Mouse (Mus musculus): ENCODE results near the gene Zbtb11.

Zbtb11 gene

GRCm38 (mm10) chr16:55970416-55970815 is 3.3 kb upstream of the Zbtb11 start:
- no peak for DNase-seq (ENCODE audit: low read depth)

DNA sequence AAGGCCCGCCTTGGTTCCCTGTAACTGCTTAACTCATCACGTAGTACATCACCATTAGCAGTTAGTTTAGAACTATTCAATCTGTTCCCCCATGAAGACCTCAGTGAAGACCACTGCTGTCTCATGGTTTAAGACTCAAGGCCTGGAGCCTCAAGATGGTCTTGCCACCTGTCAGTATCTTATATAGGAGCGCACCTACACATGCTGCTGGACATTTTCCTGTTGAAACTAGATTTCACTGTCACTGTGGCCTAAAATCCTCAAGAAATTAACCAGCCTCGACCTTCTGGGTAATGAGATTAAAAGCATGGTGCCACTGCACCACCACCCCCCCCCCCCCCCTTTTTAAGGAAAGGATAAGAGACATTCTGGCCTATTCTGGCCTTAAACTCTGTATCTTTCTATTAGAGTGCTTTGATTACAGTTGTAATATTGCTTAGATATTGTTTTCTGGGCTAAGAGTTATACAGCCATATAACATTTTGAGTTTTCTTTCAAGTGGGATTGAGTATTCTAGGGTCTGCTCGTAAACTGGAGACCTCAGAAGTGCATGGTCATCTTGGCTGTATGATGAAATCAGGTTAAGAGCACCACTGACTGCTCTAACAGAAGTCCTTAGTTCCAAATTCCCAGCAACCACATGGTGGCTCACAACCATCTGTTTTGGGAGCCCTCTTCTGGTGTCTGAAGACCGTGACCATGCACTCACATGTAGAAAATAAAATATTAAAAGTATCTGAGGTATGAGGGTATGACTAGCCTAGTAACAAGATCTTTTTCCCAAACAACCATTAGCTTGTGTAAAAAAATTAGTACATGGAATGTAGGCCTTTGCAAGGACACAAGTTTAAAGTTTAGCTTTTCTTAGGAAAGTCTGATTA is 1.7 kb upstream of the Zbtb11 start:
- no peak for DNase-seq (ENCODE audit: low read depth)

GRCm38 (mm10) chr16:55972626-55973201 is 969 bp upstream of the Zbtb11 start:
- DNase-seq (ENCODE audit: low read depth) = no peak

GRCm38 (mm10) chr16:55974256-55974902 is 696 bp downstream of the Zbtb11 start:
- DNase-seq (ENCODE audit: low read depth) = peak; percentile 88

- peak; percentile 69 for DNase-seq (ENCODE audit: low read depth)
These were observed 1.2 kb downstream of the Zbtb11 start for GRCm38 (mm10) chr16:55974903-55975285.

- DNase-seq (ENCODE audit: low read depth) = no peak
These were observed 12.3 kb downstream of the Zbtb11 start for GRCm38 (mm10) chr16:55986001-55986400.

- no peak for DNase-seq (ENCODE audit: low read depth)
These were observed 16.6 kb downstream of the Zbtb11 start for GRCm38 (mm10) chr16:55990311-55990710.

DNA sequence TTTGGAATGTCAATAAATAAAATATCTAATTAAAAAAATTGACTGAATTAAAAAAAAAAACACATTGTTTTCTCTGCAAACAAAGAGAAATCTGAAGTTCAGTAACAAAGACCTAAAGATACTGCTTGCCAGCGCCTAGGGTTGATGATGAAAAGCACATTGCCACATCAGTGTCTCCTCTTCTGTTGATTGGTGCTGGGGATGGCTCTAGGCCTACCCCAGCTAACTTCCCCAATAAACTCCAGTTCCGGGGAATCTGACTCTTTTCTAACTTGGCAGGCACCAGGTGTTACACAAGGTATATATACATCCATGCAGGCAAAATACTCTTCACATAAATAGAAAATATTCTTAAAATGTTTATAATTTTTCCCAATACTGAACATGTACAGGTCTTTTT is 20.6 kb downstream of the Zbtb11 start:
- DNase-seq (ENCODE audit: low read depth) = no peak

DNA sequence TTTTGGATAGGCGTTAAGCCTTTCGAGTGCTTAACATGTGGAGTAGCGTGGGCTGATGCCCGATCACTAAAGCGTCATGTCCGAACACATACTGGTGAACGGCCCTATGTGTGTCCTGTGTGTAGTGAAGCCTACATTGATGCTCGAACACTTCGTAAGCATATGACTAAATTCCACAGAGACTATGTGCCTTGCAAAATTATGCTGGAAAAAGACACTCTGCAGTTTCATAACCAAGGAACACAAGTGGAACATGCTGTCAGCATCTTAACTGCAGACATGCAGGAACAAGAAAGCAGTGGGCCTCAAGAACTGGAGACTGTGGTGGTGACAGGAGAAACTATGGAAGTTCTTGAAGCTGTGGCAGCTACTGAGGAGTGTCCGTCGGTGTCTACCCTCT is 33.1 kb downstream of the Zbtb11 start:
- DNase-seq (ENCODE audit: low read depth) = no peak

- DNase-seq (ENCODE audit: low read depth) = no peak
These were observed 35.2 kb downstream of the Zbtb11 start for GRCm38 (mm10) chr16:56008862-56009261.

DNA sequence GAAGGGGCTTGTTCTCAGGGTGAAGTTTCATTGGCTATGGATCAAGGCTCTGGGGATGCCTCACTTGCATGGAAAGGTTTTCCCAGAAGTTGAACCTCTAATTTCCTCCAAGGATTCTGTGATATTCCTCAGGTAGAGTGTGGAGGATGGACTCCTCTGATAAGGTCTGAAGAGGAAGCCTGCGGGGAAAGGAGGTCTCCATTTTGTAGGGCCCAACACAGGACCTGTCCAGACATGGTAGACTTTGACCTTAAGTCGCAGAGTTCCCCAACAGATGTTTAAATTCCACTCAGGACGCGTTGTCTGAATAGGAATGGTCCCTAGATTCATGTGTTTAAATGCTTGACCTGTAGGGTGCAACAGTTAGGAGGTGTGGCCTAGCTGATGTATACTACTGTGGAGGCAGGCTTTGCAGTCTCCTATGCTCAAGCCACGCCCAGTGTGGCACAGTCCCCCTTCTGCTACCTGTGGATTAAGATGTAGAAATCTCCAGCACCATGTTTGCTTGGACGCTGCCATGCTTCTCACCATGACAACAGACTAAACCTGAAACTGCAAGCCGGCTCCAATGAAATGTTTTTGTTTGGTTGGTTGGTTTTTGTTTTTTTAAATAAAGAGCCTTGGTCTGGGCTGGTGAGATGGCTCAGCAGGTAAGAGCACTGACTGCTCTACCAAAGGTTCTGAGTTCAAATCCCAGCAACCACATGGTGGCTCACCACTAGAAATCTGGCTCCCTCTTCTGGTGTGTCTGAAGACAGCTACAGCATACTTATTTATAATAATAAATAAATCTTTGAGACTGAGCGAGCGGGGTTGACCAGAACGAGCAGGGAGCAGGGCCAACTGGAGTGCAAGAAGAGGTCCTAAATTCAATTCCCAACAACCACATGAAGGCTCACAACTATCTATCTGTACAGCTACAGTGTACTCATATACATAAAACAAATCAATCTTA is 39.4 kb downstream of the Zbtb11 start:
- no peak for DNase-seq (ENCODE audit: low read depth)

GRCm38 (mm10) chr16:56014076-56014475 is 40.4 kb downstream of the Zbtb11 start:
- DNase-seq (ENCODE audit: low read depth) = no peak

- DNase-seq (ENCODE audit: low read depth) = no peak
These were observed 46.0 kb downstream of the Zbtb11 start for GRCm38 (mm10) chr16:56019660-56020059.

GRCm38 (mm10) chr16:56027854-56028629 is 54.4 kb downstream of the Zbtb11 start:
- DNase-seq (ENCODE audit: low read depth) = no peak

DNA sequence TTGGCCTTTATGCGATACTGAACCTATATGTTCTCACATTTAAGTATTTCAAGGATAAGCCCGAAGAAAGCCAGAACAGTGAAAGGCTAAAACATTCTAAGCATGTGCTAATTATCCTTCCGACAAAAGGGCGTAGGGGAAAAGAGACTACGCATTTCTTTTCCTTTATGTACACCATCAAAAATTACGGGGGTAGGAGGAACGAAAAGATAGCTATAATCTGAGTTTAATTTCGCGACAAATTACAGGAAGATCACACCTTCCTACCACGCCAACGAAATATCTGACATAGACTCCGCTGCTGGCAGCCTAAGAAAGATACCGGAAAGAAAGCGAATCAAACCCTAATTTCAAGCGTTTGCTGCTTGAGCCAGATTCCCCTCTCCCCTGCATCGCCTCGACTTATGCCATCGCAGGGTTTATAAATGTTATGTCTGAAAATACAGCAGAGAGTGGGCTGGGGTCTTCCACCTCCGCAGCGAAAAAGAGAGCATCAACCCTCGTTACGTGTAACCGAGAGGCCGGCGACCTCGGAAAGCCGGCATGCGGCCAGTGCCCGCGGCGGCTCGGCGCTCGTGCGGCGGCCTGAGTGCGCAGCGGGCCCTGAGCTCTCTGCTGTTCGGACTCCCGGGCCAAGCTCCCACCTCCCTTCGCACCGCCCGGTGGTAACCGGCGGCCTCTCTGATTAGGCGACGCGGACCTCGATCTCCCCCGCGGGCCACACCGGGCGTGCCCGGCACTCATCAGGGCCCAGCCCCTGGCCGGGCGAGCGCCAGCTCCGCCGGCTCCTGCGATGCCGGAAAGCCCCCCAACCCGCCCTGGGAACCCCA is 55.3 kb downstream of the Zbtb11 start:
- DNase-seq (ENCODE audit: low read depth) = peak; percentile 71

DNA sequence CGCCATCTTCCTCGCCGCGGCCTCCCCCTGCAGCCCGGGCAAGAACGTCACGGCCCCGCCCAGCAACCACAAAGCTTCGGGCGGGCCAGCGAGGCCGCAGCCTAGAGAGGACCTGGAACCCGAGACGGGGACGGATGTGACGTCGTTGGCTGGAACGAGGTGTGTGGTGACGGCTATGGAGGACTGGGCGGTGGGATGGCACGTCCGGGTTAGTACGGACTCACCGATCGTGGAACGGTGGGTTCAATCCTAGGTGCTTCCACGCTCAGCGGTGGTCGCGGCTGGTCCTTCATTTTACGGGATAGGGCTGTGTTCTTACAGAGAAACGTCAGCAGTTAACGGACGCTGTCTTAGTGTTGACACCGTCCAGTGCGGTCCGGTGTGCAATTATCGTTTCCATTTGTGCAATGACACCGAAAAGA is 56.0 kb downstream of the Zbtb11 start, which contains the start of gene Pcnp:
TSS of gene Pcnp (minus strand) at position 79 of the 422 bp plus-strand sequence.
- DNase-seq (ENCODE audit: low read depth) = peak; percentile 96

DNA sequence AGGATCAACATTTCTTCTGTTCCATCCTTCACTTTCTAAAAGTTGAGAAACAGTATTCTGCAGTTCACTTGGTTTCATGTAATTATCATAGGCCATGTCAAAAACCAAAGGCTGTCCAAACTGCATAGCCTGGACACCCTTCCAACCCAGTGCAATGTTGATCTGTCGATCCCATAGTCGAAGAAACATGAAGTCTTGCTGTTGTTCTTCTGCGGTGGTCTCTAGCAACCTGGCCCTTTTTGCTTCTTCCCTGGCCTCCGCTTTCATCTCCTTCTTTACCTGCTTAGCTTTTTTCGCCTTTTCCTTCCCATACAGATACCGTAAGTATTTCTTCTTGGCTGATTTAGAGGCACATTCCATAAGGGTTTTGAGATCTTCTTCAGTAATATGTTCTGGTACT is 60.9 kb downstream of the Zbtb11 start:
- no peak for DNase-seq (ENCODE audit: low read depth)

DNA sequence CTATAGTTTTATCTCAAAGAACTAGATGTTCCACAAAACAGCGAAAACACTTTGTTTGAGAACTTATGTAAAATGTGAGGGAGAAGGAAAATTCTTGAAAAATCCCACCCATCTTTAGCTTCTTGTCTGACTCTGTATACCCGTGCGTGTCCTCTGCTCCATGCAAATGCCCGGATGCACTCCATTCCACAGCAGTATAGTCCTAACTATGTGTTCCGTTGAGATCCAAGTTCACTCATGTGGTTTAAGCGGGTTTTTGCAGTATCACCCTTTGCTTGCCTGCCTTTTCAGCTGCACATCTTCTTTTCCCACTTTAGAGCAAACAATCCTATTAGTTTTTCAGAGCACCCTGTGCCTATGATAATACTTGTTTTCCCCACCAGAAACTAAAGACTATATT is 62.8 kb downstream of the Zbtb11 start:
- DNase-seq (ENCODE audit: low read depth) = no peak

- DNase-seq (ENCODE audit: low read depth) = peak; percentile 92
These were observed 63.7 kb downstream of the Zbtb11 start, which contains the start of gene Trmt10c for GRCm38 (mm10) chr16:56037138-56038010. Gene Trmt10c, minus strand, starts transcription at chr16:56037819.
